Mouse (Mus musculus): ENCODE data around the gene Timm17a.
A peak's percentile ranks its signal among the peaks of the same experiment; 100 is the strongest.

GRCm38 (mm10) chr1:135258380-135259127 is 55.0 kb downstream of the Timm17a start, which contains the start of gene Elf3:
- TF ChIP-seq POLR2A (IDR thresholded peaks at IDR 0.05; ENCODE audit: borderline replicate concordance, extremely low read depth, low read depth, low read length): peak; percentile 96
- no peak for TF ChIP-seq CTCF (IDR thresholded peaks at IDR 0.05; ENCODE audit: insufficient read depth, low read length)

Measured in lung, adult 2 months (tissue).